Mouse (Mus musculus) stomach, postnatal 0 days (tissue): ENCODE results near the gene Slc8a1.

Source experiments
- CTCF ChIP-seq: IDR thresholded peaks from 2 replicates; pipeline ENCODE4 v1.5.1; 2016; ENCODE audit warnings: antibody characterized with exemption, low read depth, mild to moderate bottlenecking, moderate library complexity
- EP300 ChIP-seq: optimal IDR thresholded peaks from 2 replicates; pipeline ENCODE3; 2016; ENCODE audit warnings: antibody characterized with exemption

DNA sequence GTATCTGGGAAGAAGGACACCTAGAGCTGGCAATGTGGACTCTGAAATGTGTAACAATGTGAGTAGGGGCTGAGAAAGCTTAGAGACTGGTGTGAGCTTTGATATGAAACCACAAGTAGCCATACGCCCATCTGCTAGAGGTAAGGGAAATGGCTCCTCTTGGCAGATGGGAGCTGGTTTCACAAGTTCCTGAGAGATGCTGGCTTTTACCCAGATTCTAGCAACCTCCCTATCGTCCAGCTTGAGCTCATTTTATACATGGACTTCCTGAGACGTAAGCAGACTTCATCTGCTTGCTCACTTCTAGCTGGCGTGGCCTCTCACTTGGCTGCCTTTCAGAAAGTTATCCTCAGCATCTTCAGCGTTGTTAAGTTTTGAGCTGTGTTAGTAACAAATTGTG lies 119.7 kb downstream of the Slc8a1 start:
- TF ChIP-seq CTCF (no peak), EP300 (no peak)
